Mouse (Mus musculus) heart, embryonic 14.5 days (tissue): ENCODE measurements around the gene St14. TPM values are rescaled to one million over a fixed set of nuclear protein-coding genes. Genes with fewer than 3 reads are reported as not detected.

Experiments used
- ATAC-seq: fragments of 200-750 bp; cut with Nextera tagmentation; 2 replicates; pipeline ENCODE4 v1.8.0; 2017; ENCODE audit warnings: low read depth, moderate TSS enrichment; ENCODE audit not compliant: insufficient number of reproducible peaks, insufficient read depth, low FRiP score
- H3K27ac ChIP-seq, 2 experiments: fragments of 200-500 bp in 1 of 2; fragments of 300-500 bp in 1 of 2; sonication (generic) in 1 of 2; replicated peaks in 1 of 2; 2 replicates each; pipeline ENCODE4 v1.5.1; 2012 to 2014; ENCODE audit warnings: low read depth in 2 of 2, low read length in 2 of 2, control low read depth in 1 of 2, mild to moderate bottlenecking in 1 of 2, mixed read lengths in 1 of 2; ENCODE audit not compliant: control insufficient read depth in 1 of 2, insufficient read depth in 1 of 2
- H3K27me3 ChIP-seq: fragments of 300-500 bp; sonication (generic); 2 replicates; pipeline ENCODE4 v1.6.1; 2014; ENCODE audit warnings: mild to moderate bottlenecking, low read length, control low read depth; ENCODE audit not compliant: control insufficient read depth, insufficient read depth
- H3K36me3 ChIP-seq: fragments of 300-500 bp; sonication (generic); 2 replicates; pipeline ENCODE4 v1.6.1; 2014; ENCODE audit warnings: mild to moderate bottlenecking, control low read depth, low read length, mixed read lengths; ENCODE audit not compliant: control insufficient read depth, insufficient read depth
- H3K4me1 ChIP-seq, 2 experiments: fragments of 200-500 bp in 1 of 2; fragments of 300-500 bp in 1 of 2; sonication (generic) in 1 of 2; 2 replicates each; pipeline ENCODE4 v1.6.1; 2012 to 2014; ENCODE audit warnings: low read length in 2 of 2, control low read depth in 1 of 2, mixed read lengths in 1 of 2; ENCODE audit not compliant: control insufficient read depth in 2 of 2, insufficient read depth in 2 of 2
- H3K4me2 ChIP-seq: fragments of 300-500 bp; sonication (generic); 2 replicates; pipeline ENCODE4 v1.6.1; 2014; ENCODE audit warnings: mild to moderate bottlenecking, low read length
- H3K4me3 ChIP-seq, 2 experiments: fragments of 200-500 bp in 1 of 2; fragments of 300-500 bp in 1 of 2; sonication (generic) in 1 of 2; 2 replicates each; pipeline ENCODE4 v1.5.1; 2012 to 2014; ENCODE audit warnings: low read length in 2 of 2, mild to moderate bottlenecking in 2 of 2, control low read depth in 1 of 2, low read depth in 1 of 2, moderate library complexity in 1 of 2; ENCODE audit not compliant: control insufficient read depth in 1 of 2, insufficient read depth in 1 of 2
- H3K9ac ChIP-seq: fragments of 300-500 bp; sonication (generic); 2 replicates; pipeline ENCODE4 v1.6.1; 2014; ENCODE audit warnings: mild to moderate bottlenecking, low read length
- H3K9me3 ChIP-seq: fragments of 300-500 bp; sonication (generic); 2 replicates; pipeline ENCODE4 v1.6.1; 2016; ENCODE audit warnings: low read length, control low read depth; ENCODE audit not compliant: control insufficient read depth
- WGBS: fragments of 180-500 bp; shearing (Covaris S2); extraction: QIAGEN DNeasy Blood & Tissue Kit; methylation state at CpG from one replicate; pipeline ENCODE4 v1.1.7; 2014; 5-methylcytosine and 5-hydroxymethylcytosine counted together
- polyA plus RNA-seq: library from polyadenylated mRNA; unstranded; fragments of >200 nt; fragmentation: Nextera tagmentation; extraction: Ambion mirVana; gene quantifications from 2 replicates; pipeline ENCODE4 v1.2.1, GENCODE M21; 2014

Gene St14
- polyA plus RNA-seq, 1 experiment from 2014 or later: 0.58 TPM

DNA sequence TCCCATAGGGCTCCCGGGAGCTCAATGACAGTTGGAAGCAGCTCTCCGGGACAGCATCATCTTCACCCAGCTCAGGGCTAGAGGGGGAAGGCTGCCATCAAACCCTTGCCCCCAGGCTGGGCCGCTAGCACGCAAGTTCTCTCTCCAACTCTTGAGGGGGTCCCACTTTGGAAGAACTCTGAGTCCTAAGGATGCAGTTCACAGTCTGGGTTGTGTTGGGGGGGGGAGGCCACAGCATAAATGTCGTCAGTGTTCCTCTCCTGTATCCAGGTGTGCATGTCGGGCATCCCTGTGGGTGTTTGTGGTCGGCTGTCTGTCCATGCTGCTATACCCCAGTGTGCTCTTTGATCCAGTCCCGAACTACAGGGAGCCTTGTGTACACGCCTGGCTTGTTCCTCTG is 42.1 kb downstream of the St14 start:
- Histone ChIP-seq H3K4me3 (no peak overlapping the region), H3K36me3 (no peaks in the 10 kb centered on the region), H3K9me3 (no peaks in the 10 kb centered on the region), H3K27ac (no peak overlapping the region), H3K9ac (no peak overlapping the region), H3K4me1 (no peaks in the 10 kb centered on the region; a peak in 1 of 4 replicates), H3K27me3 (peaks cover 12% of the 10 kb centered on the region; the same call in 1 of the 2 replicates), H3K4me2 (no peak overlapping the region)
- ATAC-seq: no peak
- WGBS: 79% methylated on average over 9 of the region's 9 CpGs

DNA sequence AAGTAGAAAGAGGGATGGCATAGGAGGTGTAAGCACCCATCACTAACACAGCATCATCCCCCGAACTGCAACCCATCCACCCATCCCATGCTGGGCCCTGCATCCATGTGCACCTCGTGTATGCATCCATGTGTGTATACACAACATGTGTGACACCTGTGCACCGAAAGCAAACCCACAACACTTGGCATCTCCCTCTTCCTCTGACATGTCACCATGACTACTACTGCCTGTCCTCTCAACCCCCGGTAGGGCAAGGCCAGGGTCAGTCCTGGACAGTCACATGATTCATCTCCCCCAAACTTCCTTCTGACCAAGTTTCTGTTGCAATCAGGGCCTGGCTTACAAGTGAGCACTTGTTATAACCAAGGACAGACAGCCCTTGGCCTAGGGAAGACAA is 42.8 kb downstream of the St14 start:
- 89% methylated on average over 4 of the region's 4 CpGs for WGBS

DNA sequence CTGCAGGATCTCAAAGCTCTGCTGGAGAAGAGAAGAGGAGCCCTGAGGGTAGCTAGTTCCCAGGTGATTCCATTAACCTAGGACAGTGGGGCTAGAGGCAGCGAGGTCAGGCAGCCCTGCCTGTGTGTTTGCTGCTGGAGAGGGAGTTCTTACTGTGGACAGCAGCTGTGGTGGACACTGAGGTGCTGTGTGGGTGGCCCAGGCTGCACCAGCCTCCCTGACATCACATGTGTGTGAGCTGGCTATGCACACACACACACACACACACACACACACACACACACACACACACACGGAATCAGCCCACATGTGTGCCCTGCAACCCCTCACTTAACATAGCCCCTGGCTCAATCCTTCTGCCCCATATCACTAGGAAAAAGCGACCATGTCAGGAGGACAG is 43.5 kb downstream of the St14 start:
- H3K27me3 ChIP-seq: peaks cover 22% of the 10 kb centered on the region

More for the DNA sequence above, 42.8 kb downstream of the St14 start:
- H3K4me3 ChIP-seq: no peak overlapping the region
- no peaks in the 10 kb centered on the region; a peak in 1 of 4 replicates for H3K4me1 ChIP-seq
- peaks cover 16% of the 10 kb centered on the region; the same call in 1 of the 2 replicates for H3K27me3 ChIP-seq
- H3K36me3 ChIP-seq: no peaks in the 10 kb centered on the region
- no peak overlapping the region for H3K9ac ChIP-seq
- no peak overlapping the region for H3K4me2 ChIP-seq
- H3K9me3 ChIP-seq: no peaks in the 10 kb centered on the region
- no peak overlapping the region for H3K27ac ChIP-seq
- ATAC-seq: no peak

DNA sequence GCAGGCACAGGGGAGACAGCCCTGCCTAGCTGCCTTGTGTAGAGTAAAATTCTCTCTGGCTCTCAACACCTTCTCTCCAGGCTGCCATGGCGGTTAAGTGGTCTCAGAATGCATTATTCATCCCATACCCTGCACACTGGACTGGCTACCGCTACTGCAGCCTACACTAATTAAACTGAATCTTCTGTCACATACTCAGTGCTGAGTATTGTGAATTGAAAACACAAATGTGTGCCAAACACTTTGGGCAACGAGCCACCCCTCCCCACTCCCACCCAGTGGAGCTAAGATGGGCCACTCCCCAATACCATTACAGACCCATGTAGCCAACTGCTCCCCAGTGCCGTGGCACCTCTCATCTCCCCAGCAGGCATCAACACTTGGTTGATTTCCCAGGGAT is 44.2 kb downstream of the St14 start:
- no peak for ATAC-seq
- no peaks in the 10 kb centered on the region; a peak in 1 of 4 replicates for H3K4me1 ChIP-seq
- no peak overlapping the region for H3K9ac ChIP-seq
- no peaks in the 10 kb centered on the region for H3K9me3 ChIP-seq
- no peak overlapping the region for H3K27ac ChIP-seq
- no peak overlapping the region for H3K4me3 ChIP-seq
- no peak overlapping the region for H3K4me2 ChIP-seq
- no peaks in the 10 kb centered on the region for H3K36me3 ChIP-seq
- 68% methylated on average over 4 of the region's 4 CpGs for WGBS
- H3K27me3 ChIP-seq: peaks cover 28% of the 10 kb centered on the region

More for the DNA sequence above, 43.5 kb downstream of the St14 start:
- Histone ChIP-seq H3K9ac (no peak overlapping the region), H3K36me3 (no peaks in the 10 kb centered on the region), H3K4me2 (no peak overlapping the region), H3K4me3 (no peak overlapping the region), H3K27ac (no peak overlapping the region), H3K4me1 (no peaks in the 10 kb centered on the region; a peak in 1 of 4 replicates), H3K9me3 (no peaks in the 10 kb centered on the region)
- ATAC-seq: no peak
- 66% methylated on average over 3 of the region's 3 CpGs for WGBS

DNA sequence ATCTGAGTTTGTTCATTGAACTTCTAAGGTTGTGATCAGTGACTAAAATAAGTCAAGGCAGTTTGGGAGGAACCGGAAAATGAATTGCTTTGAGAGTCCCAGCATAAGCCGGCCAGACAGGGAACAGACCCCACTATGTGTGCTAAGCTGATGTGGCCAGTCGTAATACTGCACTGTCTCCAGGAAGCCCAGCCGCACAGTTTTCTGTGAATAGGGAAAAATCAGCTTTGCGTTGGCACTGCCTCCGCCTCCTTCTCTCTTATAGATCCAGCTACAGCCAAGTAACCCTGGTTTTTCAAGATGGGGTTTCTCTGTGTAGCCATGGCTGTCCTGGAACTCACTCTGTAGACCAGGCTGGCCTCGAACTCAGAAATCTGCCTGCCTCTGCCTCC is 44.9 kb downstream of the St14 start:
- no peaks in the 10 kb centered on the region for H3K36me3 ChIP-seq
- H3K4me2 ChIP-seq: no peak overlapping the region
- peaks cover 28% of the 10 kb centered on the region for H3K27me3 ChIP-seq
- 77% methylated on average over 7 of the region's 7 CpGs for WGBS
- no peak overlapping the region for H3K4me3 ChIP-seq
- ATAC-seq: no peak
- H3K9ac ChIP-seq: no peak overlapping the region
- no peak overlapping the region for H3K27ac ChIP-seq
- H3K9me3 ChIP-seq: no peaks in the 10 kb centered on the region
- no peaks in the 10 kb centered on the region; a peak in 1 of 4 replicates for H3K4me1 ChIP-seq

DNA sequence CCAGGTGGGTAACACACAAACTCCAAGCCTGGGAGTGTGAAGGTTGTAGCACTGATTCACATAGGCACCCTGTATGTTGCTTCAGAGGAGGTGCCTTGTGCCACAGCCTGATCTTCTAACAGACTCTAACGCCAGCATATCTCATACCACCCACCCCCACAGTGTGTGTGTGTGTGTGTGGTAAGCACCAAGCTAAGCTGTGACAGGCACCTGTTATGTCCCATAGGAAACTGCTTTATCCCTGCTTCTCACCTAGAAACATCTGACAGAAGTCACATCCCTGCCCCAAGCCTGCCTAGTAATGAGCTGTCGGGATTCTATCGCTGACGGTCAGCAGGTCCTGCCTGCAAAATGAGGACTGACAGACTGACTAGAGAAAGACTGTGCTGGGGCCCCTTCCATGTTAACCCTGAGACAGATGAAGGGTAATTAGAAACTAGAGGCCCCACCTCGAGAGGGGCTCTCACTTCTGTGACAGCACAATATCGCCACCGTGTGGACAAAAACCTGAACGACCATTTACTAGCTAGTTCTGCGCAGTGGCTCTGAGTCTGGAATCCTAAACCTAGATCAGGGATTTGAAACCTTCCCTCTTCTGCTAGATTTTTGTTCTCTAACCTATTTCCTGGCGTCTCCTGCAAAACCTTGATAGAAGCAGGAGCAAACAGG is 45.4 kb downstream of the St14 start:
- no peak for ATAC-seq
- Histone ChIP-seq H3K4me1 (no peaks in the 10 kb centered on the region; a peak in 1 of 4 replicates), H3K4me3 (no peak overlapping the region), H3K9me3 (no peaks in the 10 kb centered on the region), H3K36me3 (no peaks in the 10 kb centered on the region), H3K27ac (no peak overlapping the region), H3K9ac (no peak overlapping the region), H3K27me3 (peaks cover 28% of the 10 kb centered on the region), H3K4me2 (peak overlapping the region; percentile 30; the same call in 1 of the 2 replicates)
- WGBS: 10% methylated on average over 10 of the region's 10 CpGs

DNA sequence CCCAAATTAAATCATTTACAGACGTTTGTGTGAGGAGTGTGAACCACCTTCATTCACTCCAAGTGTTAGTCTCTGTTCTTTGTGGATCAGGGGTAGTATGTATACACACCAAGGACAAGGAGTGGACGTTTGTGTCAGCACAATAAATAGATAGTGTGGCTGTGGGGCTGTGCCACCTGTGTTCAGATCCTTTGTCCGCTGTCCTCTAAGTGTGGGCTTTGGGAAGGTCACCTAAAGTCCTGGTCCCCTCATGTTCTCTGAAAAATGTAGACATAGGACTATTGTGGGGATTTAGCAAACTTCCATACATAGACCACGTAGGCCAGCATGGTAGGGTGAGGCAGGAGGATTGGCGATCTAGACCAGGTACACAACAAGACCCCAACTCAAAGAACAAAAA is 46.1 kb downstream of the St14 start:
- no peak for ATAC-seq
- H3K4me2 ChIP-seq: no peak overlapping the region
- no peaks in the 10 kb centered on the region for H3K9me3 ChIP-seq
- WGBS: 72% methylated on average over 5 of the region's 5 CpGs
- H3K9ac ChIP-seq: no peak overlapping the region
- no peaks in the 10 kb centered on the region for H3K36me3 ChIP-seq
- H3K4me1 ChIP-seq: no peaks in the 10 kb centered on the region; a peak in 1 of 4 replicates
- H3K4me3 ChIP-seq: no peak overlapping the region
- H3K27ac ChIP-seq: no peak overlapping the region
- peaks cover 28% of the 10 kb centered on the region for H3K27me3 ChIP-seq

DNA sequence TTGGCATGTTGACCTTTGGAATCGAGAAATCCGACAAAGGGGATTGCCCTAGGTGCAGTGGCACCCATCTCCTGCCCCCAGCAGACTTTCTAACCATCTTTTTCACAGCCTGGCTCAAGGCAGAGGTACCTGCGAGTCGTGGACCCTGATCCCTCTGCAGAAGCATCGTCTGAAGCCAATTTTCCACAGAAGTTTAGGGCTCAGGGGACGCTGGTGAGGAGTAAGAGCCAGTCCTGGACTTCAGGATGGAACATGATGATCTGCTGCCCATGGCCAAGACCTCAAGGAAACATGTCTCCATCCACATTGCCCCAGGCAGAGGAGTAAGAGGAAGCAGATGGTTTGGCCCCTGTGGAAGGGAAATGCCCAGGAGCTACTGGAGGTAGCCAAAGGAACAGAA is 48.9 kb downstream of the St14 start:
- Histone ChIP-seq H3K4me1 (peaks cover 0 to 2% of the 10 kb centered on the region in 2 experiments; a peak in 3 of 4 replicates), H3K27me3 (peaks cover 24% of the 10 kb centered on the region), H3K4me3 (no peak overlapping the region), H3K9ac (no peak overlapping the region), H3K4me2 (no peak overlapping the region), H3K9me3 (no peaks in the 10 kb centered on the region), H3K27ac (no peak overlapping the region), H3K36me3 (no peaks in the 10 kb centered on the region)
- WGBS: 67% methylated on average over 6 of the region's 6 CpGs
- no peak for ATAC-seq
